Mouse (Mus musculus) liver, embryonic 14.5 days (tissue): Measurements from ENCODE around the gene Mafk.

Source experiments
- CTCF ChIP-seq: IDR thresholded peaks from 2 replicates; pipeline ENCODE4 v1.5.1; 2016; ENCODE audit warnings: antibody characterized with exemption, low read depth, control low read depth
- EP300 ChIP-seq: IDR thresholded peaks from 2 replicates; pipeline ENCODE4 v1.6.1; 2016; ENCODE audit warnings: antibody characterized with exemption, low read depth

DNA sequence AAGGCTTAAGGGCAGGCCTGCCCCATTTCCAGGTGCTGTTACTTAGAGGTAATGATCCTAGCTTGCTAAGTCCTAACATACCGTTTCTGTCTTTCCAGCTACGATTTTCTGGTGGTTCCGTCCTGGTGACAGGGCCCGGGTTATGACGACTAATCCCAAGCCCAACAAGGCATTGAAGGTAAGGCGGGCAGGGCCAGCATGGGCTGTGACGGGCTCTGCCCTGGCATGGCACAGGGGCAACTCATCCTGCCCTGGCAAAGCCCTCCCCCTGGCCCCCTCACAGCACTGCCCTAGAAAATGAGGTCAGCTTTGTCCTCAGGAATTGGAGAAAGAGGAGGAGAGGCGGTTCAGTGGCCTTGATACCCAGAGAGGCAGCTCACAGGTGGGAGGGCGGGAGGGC is 7.7 kb downstream of the Mafk start:
- TF ChIP-seq CTCF: no peak
- no peak for TF ChIP-seq EP300
